Mouse (Mus musculus): ENCODE results near the gene Dlg2. TPM values are rescaled to one million over a fixed set of nuclear protein-coding genes. Genes with fewer than 3 reads are reported as not detected.

Gene Dlg2
- polyA plus RNA-seq, 1 experiment from 2014 or later: 6.3 TPM

- Histone ChIP-seq H3K9me3 (ENCODE audit: control insufficient read depth, low read length) (no peaks in the 10 kb centered on the region), H3K9ac (ENCODE audit: low read length) (no peak overlapping the region), H3K4me1 (replicated peaks; ENCODE audit: control insufficient read depth, insufficient read depth, low read length) (no peaks in the 10 kb centered on the region), H3K27me3 (replicated peaks; ENCODE audit: control insufficient read depth, insufficient read depth, low read length) (no peaks in the 10 kb centered on the region), H3K4me2 (ENCODE audit: low read length) (no peak overlapping the region), H3K36me3 (ENCODE audit: control insufficient read depth, insufficient read depth, low read length) (no peaks in the 10 kb centered on the region), H3K27ac (ENCODE audit: low read depth) (no peak overlapping the region), H3K4me3 (ENCODE audit: low read depth, low read length) (no peak overlapping the region)
- 69% methylated on average over 2 of the region's 2 CpGs for WGBS
- DNase-seq (ENCODE audit: low spot score) (no peak), ATAC-seq (replicated peaks; ENCODE audit: low FRiP score, low TSS enrichment, low read depth) (no peak)
These were observed 1096.2 kb downstream of the Dlg2 start for GRCm38 (mm10) chr7:91572666-91573065.

- no peaks in the 10 kb centered on the region for H3K4me1 ChIP-seq (replicated peaks; ENCODE audit: control insufficient read depth, insufficient read depth, low read length)
- H3K4me2 ChIP-seq (ENCODE audit: low read length): no peak overlapping the region
- no peak overlapping the region for H3K27ac ChIP-seq (ENCODE audit: low read depth)
- no peaks in the 10 kb centered on the region for H3K27me3 ChIP-seq (replicated peaks; ENCODE audit: control insufficient read depth, insufficient read depth, low read length)
- no peak for ATAC-seq (replicated peaks; ENCODE audit: low FRiP score, low TSS enrichment, low read depth)
- no peak overlapping the region for H3K9ac ChIP-seq (ENCODE audit: low read length)
- H3K4me3 ChIP-seq (ENCODE audit: low read depth, low read length): no peak overlapping the region
- no peaks in the 10 kb centered on the region for H3K36me3 ChIP-seq (ENCODE audit: control insufficient read depth, insufficient read depth, low read length)
- no peak for DNase-seq (ENCODE audit: low spot score)
- no peaks in the 10 kb centered on the region for H3K9me3 ChIP-seq (ENCODE audit: control insufficient read depth, low read length)
These were observed 1096.8 kb downstream of the Dlg2 start for GRCm38 (mm10) chr7:91573321-91573720.

GRCm38 (mm10) chr7:91576216-91576615 lies 1099.7 kb downstream of the Dlg2 start:
- WGBS: 76% methylated on average over 6 of the region's 6 CpGs
- Histone ChIP-seq H3K4me3 (ENCODE audit: low read depth, low read length) (no peak overlapping the region), H3K4me2 (ENCODE audit: low read length) (no peak overlapping the region), H3K27me3 (replicated peaks; ENCODE audit: control insufficient read depth, insufficient read depth, low read length) (no peaks in the 10 kb centered on the region), H3K27ac (ENCODE audit: low read depth) (no peak overlapping the region), H3K9ac (ENCODE audit: low read length) (no peak overlapping the region), H3K9me3 (ENCODE audit: control insufficient read depth, low read length) (no peaks in the 10 kb centered on the region), H3K36me3 (ENCODE audit: control insufficient read depth, insufficient read depth, low read length) (no peaks in the 10 kb centered on the region), H3K4me1 (replicated peaks; ENCODE audit: control insufficient read depth, insufficient read depth, low read length) (no peaks in the 10 kb centered on the region)
- ATAC-seq (replicated peaks; ENCODE audit: low FRiP score, low TSS enrichment, low read depth): no peak
- DNase-seq (ENCODE audit: low spot score): no peak

- ATAC-seq (replicated peaks; ENCODE audit: low FRiP score, low TSS enrichment, low read depth) (no peak), DNase-seq (ENCODE audit: low spot score) (no peak)
- Histone ChIP-seq H3K4me1 (replicated peaks; ENCODE audit: control insufficient read depth, insufficient read depth, low read length) (no peaks in the 10 kb centered on the region), H3K9me3 (ENCODE audit: control insufficient read depth, low read length) (no peaks in the 10 kb centered on the region), H3K9ac (ENCODE audit: low read length) (no peak overlapping the region), H3K4me3 (ENCODE audit: low read depth, low read length) (no peak overlapping the region), H3K36me3 (ENCODE audit: control insufficient read depth, insufficient read depth, low read length) (no peaks in the 10 kb centered on the region), H3K4me2 (ENCODE audit: low read length) (no peak overlapping the region), H3K27ac (ENCODE audit: low read depth) (no peak overlapping the region), H3K27me3 (replicated peaks; ENCODE audit: control insufficient read depth, insufficient read depth, low read length) (no peaks in the 10 kb centered on the region)
- 67% methylated on average over 2 of the region's 2 CpGs for WGBS
These were observed 1105.7 kb downstream of the Dlg2 start for GRCm38 (mm10) chr7:91582203-91582602.

GRCm38 (mm10) chr7:91583566-91583965 lies 1107.1 kb downstream of the Dlg2 start:
- no peak overlapping the region for H3K4me3 ChIP-seq (ENCODE audit: low read depth, low read length)
- 44% methylated on average over 1 of the region's 1 CpGs for WGBS
- no peak overlapping the region for H3K4me2 ChIP-seq (ENCODE audit: low read length)
- no peaks in the 10 kb centered on the region for H3K36me3 ChIP-seq (ENCODE audit: control insufficient read depth, insufficient read depth, low read length)
- no peak overlapping the region for H3K9ac ChIP-seq (ENCODE audit: low read length)
- H3K9me3 ChIP-seq (ENCODE audit: control insufficient read depth, low read length): no peaks in the 10 kb centered on the region
- DNase-seq (ENCODE audit: low spot score) (no peak), ATAC-seq (replicated peaks; ENCODE audit: low FRiP score, low TSS enrichment, low read depth) (no peak)
- no peaks in the 10 kb centered on the region for H3K27me3 ChIP-seq (replicated peaks; ENCODE audit: control insufficient read depth, insufficient read depth, low read length)
- no peak overlapping the region for H3K27ac ChIP-seq (ENCODE audit: low read depth)
- no peaks in the 10 kb centered on the region for H3K4me1 ChIP-seq (replicated peaks; ENCODE audit: control insufficient read depth, insufficient read depth, low read length)

GRCm38 (mm10) chr7:91591261-91592170 lies 1115.0 kb downstream of the Dlg2 start:
- Histone ChIP-seq H3K4me1 (replicated peaks; ENCODE audit: control insufficient read depth, insufficient read depth, low read length) (no peaks in the 10 kb centered on the region), H3K27ac (ENCODE audit: low read depth) (no peak overlapping the region), H3K9ac (ENCODE audit: low read length) (no peak overlapping the region), H3K27me3 (replicated peaks; ENCODE audit: control insufficient read depth, insufficient read depth, low read length) (no peaks in the 10 kb centered on the region), H3K9me3 (ENCODE audit: control insufficient read depth, low read length) (no peaks in the 10 kb centered on the region), H3K4me3 (ENCODE audit: low read depth, low read length) (no peak overlapping the region), H3K36me3 (ENCODE audit: control insufficient read depth, insufficient read depth, low read length) (no peaks in the 10 kb centered on the region), H3K4me2 (ENCODE audit: low read length) (no peak overlapping the region)
- DNase-seq (ENCODE audit: low spot score) (no peak), ATAC-seq (replicated peaks; ENCODE audit: low FRiP score, low TSS enrichment, low read depth) (no peak)
- WGBS: 73% methylated on average over 5 of the region's 5 CpGs

GRCm38 (mm10) chr7:91598549-91598948 lies 1122.1 kb downstream of the Dlg2 start:
- Histone ChIP-seq H3K4me1 (replicated peaks; ENCODE audit: control insufficient read depth, insufficient read depth, low read length) (no peaks in the 10 kb centered on the region), H3K27ac (ENCODE audit: low read depth) (no peak overlapping the region), H3K4me2 (ENCODE audit: low read length) (no peak overlapping the region), H3K9me3 (ENCODE audit: control insufficient read depth, low read length) (no peaks in the 10 kb centered on the region), H3K9ac (ENCODE audit: low read length) (no peak overlapping the region), H3K36me3 (ENCODE audit: control insufficient read depth, insufficient read depth, low read length) (no peaks in the 10 kb centered on the region), H3K4me3 (ENCODE audit: low read depth, low read length) (no peak overlapping the region), H3K27me3 (replicated peaks; ENCODE audit: control insufficient read depth, insufficient read depth, low read length) (no peaks in the 10 kb centered on the region)
- WGBS: 72% methylated on average over 4 of the region's 4 CpGs
- ATAC-seq (replicated peaks; ENCODE audit: low FRiP score, low TSS enrichment, low read depth) (no peak), DNase-seq (ENCODE audit: low spot score) (no peak)

- Histone ChIP-seq H3K4me3 (ENCODE audit: low read depth, low read length) (no peak overlapping the region), H3K9me3 (ENCODE audit: control insufficient read depth, low read length) (no peaks in the 10 kb centered on the region), H3K27ac (ENCODE audit: low read depth) (no peak overlapping the region), H3K27me3 (replicated peaks; ENCODE audit: control insufficient read depth, insufficient read depth, low read length) (no peaks in the 10 kb centered on the region), H3K9ac (ENCODE audit: low read length) (no peak overlapping the region), H3K4me2 (ENCODE audit: low read length) (no peak overlapping the region), H3K4me1 (replicated peaks; ENCODE audit: control insufficient read depth, insufficient read depth, low read length) (no peaks in the 10 kb centered on the region), H3K36me3 (ENCODE audit: control insufficient read depth, insufficient read depth, low read length) (no peaks in the 10 kb centered on the region)
- no peak for ATAC-seq (replicated peaks; ENCODE audit: low FRiP score, low TSS enrichment, low read depth)
- no peak for DNase-seq (ENCODE audit: low spot score)
These were observed 1124.8 kb downstream of the Dlg2 start for GRCm38 (mm10) chr7:91601307-91601706.

GRCm38 (mm10) chr7:91603561-91603960 lies 1127.1 kb downstream of the Dlg2 start:
- Histone ChIP-seq H3K4me3 (ENCODE audit: low read depth, low read length) (no peak overlapping the region), H3K27ac (ENCODE audit: low read depth) (no peak overlapping the region), H3K4me2 (ENCODE audit: low read length) (no peak overlapping the region), H3K4me1 (replicated peaks; ENCODE audit: control insufficient read depth, insufficient read depth, low read length) (no peaks in the 10 kb centered on the region), H3K27me3 (replicated peaks; ENCODE audit: control insufficient read depth, insufficient read depth, low read length) (no peaks in the 10 kb centered on the region), H3K9me3 (ENCODE audit: control insufficient read depth, low read length) (no peaks in the 10 kb centered on the region), H3K36me3 (ENCODE audit: control insufficient read depth, insufficient read depth, low read length) (no peaks in the 10 kb centered on the region), H3K9ac (ENCODE audit: low read length) (no peak overlapping the region)
- DNase-seq (ENCODE audit: low spot score) (no peak), ATAC-seq (replicated peaks; ENCODE audit: low FRiP score, low TSS enrichment, low read depth) (no peak)
- 58% methylated on average over 4 of the region's 4 CpGs for WGBS

All from intestine, embryonic 14.5 days (tissue).